Mouse (Mus musculus) forebrain, embryonic 14.5 days (tissue): ENCODE data around the gene Ccl11. TPM values are rescaled to one million over a fixed set of nuclear protein-coding genes. Genes with fewer than 3 reads are reported as not detected.

Source experiments
- ATAC-seq: fragments of 200-750 bp; cut with Nextera tagmentation; 2 replicates; pipeline ENCODE4 v1.8.0; 2017; ENCODE audit warnings: mild to moderate bottlenecking, moderate library complexity
- DNase-seq: peaks from one replicate; pipeline ENCODE4 v3.0.0-alpha.2; 2015; ENCODE audit warnings: low spot score
- H3K27ac ChIP-seq: fragments of 300-500 bp; sonication (generic); 2 replicates; pipeline ENCODE4 v1.5.1; 2014; ENCODE audit warnings: low read depth, mild to moderate bottlenecking, control low read depth, low read length, moderate library complexity
- H3K27me3 ChIP-seq: fragments of 300-500 bp; sonication (generic); replicated peaks from 2 replicates; pipeline ENCODE4 v1.6.1; 2014; ENCODE audit warnings: low read length, control low read depth, mixed read lengths; ENCODE audit not compliant: control insufficient read depth, insufficient read depth
- H3K36me3 ChIP-seq: fragments of 300-500 bp; sonication (generic); 2 replicates; pipeline ENCODE4 v1.6.1; 2014; ENCODE audit warnings: low read length, control low read depth; ENCODE audit not compliant: control insufficient read depth, insufficient read depth
- H3K4me1 ChIP-seq: fragments of 300-500 bp; sonication (generic); 2 replicates; pipeline ENCODE4 v1.6.1; 2014; ENCODE audit warnings: antibody characterized with exemption, low read length, control low read depth; ENCODE audit not compliant: control insufficient read depth, insufficient read depth
- H3K4me2 ChIP-seq: fragments of 300-500 bp; sonication (generic); 2 replicates; pipeline ENCODE4 v1.6.1; 2014; ENCODE audit warnings: mild to moderate bottlenecking, control low read depth, low read length
- H3K4me3 ChIP-seq: fragments of 300-500 bp; sonication (generic); 2 replicates; pipeline ENCODE4 v1.5.1; 2014; ENCODE audit warnings: low read depth, low read length, control low read depth
- H3K9ac ChIP-seq: fragments of 300-500 bp; sonication (generic); 2 replicates; pipeline ENCODE4 v1.6.1; 2014; ENCODE audit warnings: mild to moderate bottlenecking, low read length, control low read depth, moderate library complexity
- H3K9me3 ChIP-seq: fragments of 300-500 bp; sonication (generic); replicated peaks from 2 replicates; pipeline ENCODE4 v1.6.1; 2016; ENCODE audit warnings: low read length, control low read depth, mixed read lengths; ENCODE audit not compliant: control insufficient read depth
- WGBS: fragments of 180-500 bp; shearing (Covaris S2); extraction: QIAGEN DNeasy Blood & Tissue Kit; methylation state at CpG from one replicate; pipeline ENCODE4 v1.1.7; 2014; 5-methylcytosine and 5-hydroxymethylcytosine counted together
- polyA plus RNA-seq: library from polyadenylated mRNA; unstranded; fragments of >200 nt; fragmentation: Nextera tagmentation; extraction: Ambion mirVana; gene quantifications from 2 replicates; pipeline ENCODE4 v1.2.1, GENCODE M21; 2014

The Ccl11 gene
- not detected in 2 replicates for polyA plus RNA-seq

DNA sequence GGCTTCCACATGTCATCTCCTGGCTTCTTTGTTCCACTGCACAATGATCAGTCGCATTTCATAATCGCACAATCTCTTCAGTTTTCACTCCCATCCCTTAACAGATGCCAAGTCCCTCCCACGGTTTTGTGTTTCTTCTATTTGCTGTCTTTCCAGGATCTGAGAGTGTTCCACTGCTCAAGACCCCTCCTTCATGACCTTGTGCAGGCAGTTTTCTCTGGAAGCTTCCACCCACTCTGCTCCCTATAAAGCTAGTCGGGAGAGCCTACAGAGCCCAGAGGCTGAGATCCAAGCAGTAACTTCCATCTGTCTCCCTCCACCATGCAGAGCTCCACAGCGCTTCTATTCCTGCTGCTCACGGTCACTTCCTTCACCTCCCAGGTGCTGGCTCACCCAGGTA, at the start of gene Ccl11:
TSS of gene Ccl11 (plus strand) at position 178 of the 400 bp plus-strand sequence.
- H3K4me3 ChIP-seq, result no peak within 1 kb of the TSS
- H3K36me3 ChIP-seq, result no peaks in the 10 kb centered on the region
- DNase-seq (no peak), ATAC-seq (no peak)
- H3K4me2 ChIP-seq, result no peak within 1 kb of the TSS
- no peaks in the 10 kb centered on the region for H3K4me1 ChIP-seq
- no peak within 1 kb of the TSS for H3K9ac ChIP-seq
- whole genome bisulfite sequencing, result 79% methylated on average over 6 of the region's 6 CpGs
- H3K27me3 ChIP-seq, result no peaks in the 10 kb centered on the region
- no peak within 1 kb of the TSS for H3K27ac ChIP-seq
- no peaks in the 10 kb centered on the region for H3K9me3 ChIP-seq

DNA sequence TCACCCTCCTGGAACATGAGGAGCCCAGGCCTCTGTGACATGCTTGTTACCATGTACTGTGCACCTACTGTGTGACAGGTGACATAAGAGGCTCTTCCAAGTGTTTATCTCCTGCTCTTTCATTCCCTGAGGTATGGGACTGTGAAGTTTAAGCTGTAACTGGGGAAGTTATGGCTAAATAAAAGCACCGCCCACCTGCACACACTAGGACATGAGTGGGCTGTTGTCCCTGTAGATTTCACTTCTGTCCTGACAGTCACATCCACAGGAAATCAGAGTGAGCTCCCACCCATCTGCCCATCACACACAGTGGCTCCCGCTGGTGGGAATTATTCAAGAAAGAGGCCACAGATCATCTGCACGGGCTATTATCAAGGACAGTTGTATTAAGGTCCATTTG, 47.5 kb upstream of the Ccl11 start:
- Histone ChIP-seq H3K27ac (no peak overlapping the region), H3K9me3 (no peaks in the 10 kb centered on the region), H3K4me3 (no peak overlapping the region), H3K9ac (no peak overlapping the region), H3K4me1 (0 out of 2 replicates have a peak, but pooled peaks cover 3% of the 10 kb centered on the region), H3K4me2 (no peak overlapping the region), H3K36me3 (no peaks in the 10 kb centered on the region), H3K27me3 (no peaks in the 10 kb centered on the region)
- 90% methylated on average over 3 of the region's 3 CpGs for WGBS
- DNase-seq, result no peak
- no peak for ATAC-seq

DNA sequence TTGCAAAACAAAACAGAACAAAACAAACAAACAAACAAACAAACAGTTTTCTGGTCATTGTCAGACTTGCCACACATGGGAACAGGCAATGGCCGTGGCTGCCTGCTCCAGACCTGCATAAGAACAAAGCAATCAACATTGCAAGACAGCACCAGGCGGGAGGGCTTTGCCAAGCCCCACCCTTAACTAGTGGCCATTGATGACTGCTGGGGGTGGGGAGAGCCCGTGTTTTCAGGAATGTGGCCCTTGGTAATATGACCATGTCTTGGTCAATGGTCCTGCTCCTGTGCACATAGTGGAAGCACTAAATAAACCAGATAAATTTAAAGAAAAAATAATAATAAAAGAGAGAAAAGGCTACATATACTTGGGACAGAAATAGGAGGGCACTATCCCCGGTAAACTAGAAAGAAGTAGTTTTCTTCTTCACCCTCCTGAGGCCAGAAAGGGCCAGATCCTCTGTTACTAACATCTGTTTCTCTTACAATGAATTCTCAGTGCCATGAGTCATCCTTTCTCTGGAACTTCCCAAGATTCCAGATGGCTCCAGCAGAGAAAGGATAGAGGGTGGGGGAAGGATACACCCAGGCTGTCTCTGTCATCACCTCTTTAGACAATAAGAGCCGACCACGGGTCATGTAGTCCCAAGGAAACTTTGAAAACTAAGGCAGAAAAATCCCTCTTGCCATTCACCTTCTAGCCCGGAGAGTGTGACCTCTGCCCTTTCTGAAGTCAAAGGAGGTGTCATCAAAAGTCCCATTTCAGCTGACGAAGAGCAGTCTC, 46.0 kb upstream of the Ccl11 start:
- ATAC-seq (no peak), DNase-seq (no peak)
- H3K27ac ChIP-seq, result no peak overlapping the region
- H3K27me3 ChIP-seq, result no peaks in the 10 kb centered on the region
- no peak overlapping the region for H3K9ac ChIP-seq
- H3K36me3 ChIP-seq, result no peaks in the 10 kb centered on the region
- H3K4me1 ChIP-seq, result 0 out of 2 replicates have a peak, but pooled peaks cover 3% of the 10 kb centered on the region
- no peak overlapping the region for H3K4me3 ChIP-seq
- no peak overlapping the region for H3K4me2 ChIP-seq
- H3K9me3 ChIP-seq, result no peaks in the 10 kb centered on the region
- WGBS, result 74% methylated on average over 8 of the region's 8 CpGs

DNA sequence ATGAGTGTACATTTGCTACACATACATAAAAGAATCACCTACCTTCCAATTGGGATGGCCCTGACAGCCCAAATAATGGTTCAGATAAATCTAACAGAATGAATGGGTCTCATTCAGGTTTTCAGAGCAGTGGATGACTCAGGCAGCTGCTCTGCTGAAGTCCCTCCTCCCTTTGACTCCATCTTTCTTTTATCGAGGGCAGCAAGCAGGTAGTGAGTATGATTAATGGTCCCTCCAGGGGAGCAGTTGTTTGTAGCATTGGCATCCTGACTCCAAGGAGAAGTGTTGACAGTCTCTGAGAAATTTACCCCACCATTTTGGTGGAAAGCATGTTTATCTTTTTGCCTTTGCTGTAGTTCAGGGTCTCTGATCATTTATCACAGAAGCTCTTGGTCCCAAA, 43.9 kb upstream of the Ccl11 start:
- Histone ChIP-seq H3K9ac (no peak overlapping the region), H3K36me3 (no peaks in the 10 kb centered on the region), H3K27ac (no peak overlapping the region), H3K9me3 (no peaks in the 10 kb centered on the region), H3K27me3 (no peaks in the 10 kb centered on the region), H3K4me1 (no peaks in the 10 kb centered on the region), H3K4me2 (no peak overlapping the region), H3K4me3 (no peak overlapping the region)
- DNase-seq (no peak), ATAC-seq (no peak)
- WGBS, result 74% methylated on average over 1 of the region's 1 CpGs

DNA sequence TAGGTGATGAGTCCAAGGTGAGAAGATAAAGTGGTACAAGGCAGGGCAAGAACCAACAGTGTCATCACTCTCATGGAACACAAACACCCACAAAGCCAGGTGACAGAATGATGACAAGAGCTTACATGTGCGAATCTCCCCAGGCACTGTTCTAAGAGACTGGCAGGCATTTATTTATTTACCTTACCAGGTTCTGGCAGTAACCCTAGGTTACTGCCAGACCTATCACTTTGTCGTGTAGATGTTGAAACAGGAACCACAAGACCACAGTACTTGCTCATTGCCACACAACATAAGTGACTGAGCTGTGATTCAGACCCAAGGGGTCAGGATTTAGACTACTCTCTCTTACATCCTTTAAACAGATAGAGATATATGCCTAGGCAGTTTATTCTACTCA, 42.6 kb upstream of the Ccl11 start:
- 82% methylated on average over 2 of the region's 2 CpGs for WGBS
- Histone ChIP-seq H3K4me2 (no peak overlapping the region), H3K36me3 (no peaks in the 10 kb centered on the region), H3K9me3 (no peaks in the 10 kb centered on the region), H3K27ac (no peak overlapping the region), H3K4me3 (no peak overlapping the region), H3K9ac (no peak overlapping the region), H3K4me1 (no peaks in the 10 kb centered on the region), H3K27me3 (no peaks in the 10 kb centered on the region)
- DNase-seq (no peak), ATAC-seq (no peak)

DNA sequence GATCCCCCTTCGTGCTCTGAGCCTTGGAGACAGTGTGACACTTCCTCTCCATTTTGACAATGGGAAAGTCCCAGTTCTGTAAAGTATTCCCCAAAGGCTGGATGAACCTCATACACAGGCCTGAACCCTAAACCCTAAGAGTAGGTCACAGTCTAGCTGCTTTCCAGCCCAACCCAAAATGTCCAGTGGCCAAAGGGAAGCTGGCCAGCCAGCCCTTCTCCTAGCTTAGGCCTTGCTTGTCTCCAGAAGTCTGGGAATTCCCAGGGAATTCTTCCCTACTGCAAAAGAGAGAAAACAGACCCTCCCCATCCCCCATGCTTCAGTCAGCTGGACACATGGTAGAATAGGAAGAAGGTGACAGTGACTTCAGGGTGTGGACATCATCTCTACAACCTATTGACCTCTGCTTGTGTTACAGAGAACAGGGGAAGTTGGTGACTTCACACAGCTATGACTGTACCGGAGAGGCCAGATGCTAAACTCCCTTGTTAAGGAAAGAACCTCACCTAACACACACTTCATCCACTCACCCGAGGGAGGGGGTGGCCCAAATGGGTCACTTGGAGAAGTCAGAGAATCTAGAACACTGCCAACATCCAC, 41.3 kb upstream of the Ccl11 start:
- H3K36me3 ChIP-seq, result no peaks in the 10 kb centered on the region

DNA sequence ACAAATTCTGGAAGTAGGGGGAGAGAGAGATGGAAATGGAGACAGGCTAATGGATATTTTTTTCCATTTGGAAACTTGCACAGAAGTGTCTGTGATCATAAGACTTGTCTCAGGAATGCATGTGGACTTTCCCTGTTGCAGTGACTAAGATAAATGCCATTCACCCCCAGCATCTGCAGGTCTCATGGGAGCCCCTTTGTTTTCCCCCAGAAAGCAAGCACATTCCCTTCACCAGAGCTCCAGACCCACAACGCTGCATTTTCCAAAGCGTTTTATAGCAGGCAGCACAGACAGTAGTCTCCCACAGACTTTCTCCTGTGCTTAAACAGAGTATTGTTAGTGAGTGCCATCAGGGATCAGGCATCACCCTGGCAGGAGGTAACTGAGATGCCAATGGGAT, 38.2 kb upstream of the Ccl11 start:
- ATAC-seq, result no peak
- H3K9me3 ChIP-seq, result no peaks in the 10 kb centered on the region
- H3K4me3 ChIP-seq, result no peak overlapping the region
- no peak for DNase-seq
- H3K9ac ChIP-seq, result no peak overlapping the region
- H3K4me2 ChIP-seq, result no peak overlapping the region
- 61% methylated on average over 2 of the region's 2 CpGs for WGBS
- H3K36me3 ChIP-seq, result no peaks in the 10 kb centered on the region
- H3K27me3 ChIP-seq, result no peaks in the 10 kb centered on the region
- no peaks in the 10 kb centered on the region for H3K4me1 ChIP-seq
- no peak overlapping the region for H3K27ac ChIP-seq

More for the DNA sequence above, 41.3 kb upstream of the Ccl11 start:
- no peaks in the 10 kb centered on the region for H3K27me3 ChIP-seq
- no peak overlapping the region for H3K9ac ChIP-seq
- no peak overlapping the region for H3K27ac ChIP-seq
- no peak overlapping the region for H3K4me2 ChIP-seq
- H3K4me3 ChIP-seq, result no peak overlapping the region
- H3K9me3 ChIP-seq, result no peaks in the 10 kb centered on the region
- 71% methylated on average over 3 of the region's 3 CpGs for WGBS
- H3K4me1 ChIP-seq, result no peaks in the 10 kb centered on the region
- DNase-seq (no peak), ATAC-seq (no peak)

DNA sequence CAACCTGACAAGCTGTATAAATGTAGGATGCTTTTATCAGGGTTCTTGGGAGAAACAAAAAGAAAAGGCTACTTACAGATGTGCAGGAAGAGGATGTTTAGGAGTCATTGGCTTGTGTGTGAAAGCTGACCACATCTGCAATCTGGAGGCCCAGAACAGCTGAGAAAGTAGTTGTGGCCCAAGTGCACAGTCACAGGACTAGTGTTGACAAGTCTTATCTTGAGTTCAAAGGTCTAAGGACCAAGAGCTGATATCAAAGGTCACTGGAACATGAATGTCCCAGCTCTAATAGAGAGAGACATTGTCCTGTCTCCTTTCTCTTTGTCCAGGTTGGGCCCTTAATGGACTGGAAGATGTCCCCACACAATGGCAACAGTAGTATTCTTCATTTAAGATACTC, 37.8 kb upstream of the Ccl11 start:
- H3K27me3 ChIP-seq, result no peaks in the 10 kb centered on the region
- H3K4me3 ChIP-seq, result no peak overlapping the region
- no peaks in the 10 kb centered on the region for H3K4me1 ChIP-seq
- H3K27ac ChIP-seq, result no peak overlapping the region
- ATAC-seq (no peak), DNase-seq (no peak)
- no peaks in the 10 kb centered on the region for H3K9me3 ChIP-seq
- H3K9ac ChIP-seq, result no peak overlapping the region
- H3K4me2 ChIP-seq, result no peak overlapping the region
- no peaks in the 10 kb centered on the region for H3K36me3 ChIP-seq

DNA sequence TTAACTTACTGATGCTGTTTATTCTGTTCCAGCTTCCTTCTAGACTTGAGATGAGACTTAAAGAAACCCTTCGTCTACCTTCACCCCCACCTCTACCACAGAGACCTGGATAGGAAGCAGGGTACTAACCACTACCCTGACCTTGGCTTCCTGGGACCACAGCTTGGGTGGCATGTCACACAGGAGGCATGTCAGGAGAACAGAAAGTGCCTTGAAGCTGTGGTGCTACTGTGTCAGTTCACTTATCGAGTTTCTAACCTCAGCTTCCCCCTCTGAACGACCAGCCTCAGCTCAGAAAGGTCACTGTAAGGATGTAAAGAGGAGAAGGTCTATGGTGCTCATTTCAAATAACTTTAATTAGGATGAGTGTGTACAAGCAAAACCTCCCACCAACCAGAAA, 36.2 kb upstream of the Ccl11 start:
- H3K4me1 ChIP-seq, result no peaks in the 10 kb centered on the region
- no peak overlapping the region for H3K4me3 ChIP-seq
- H3K27ac ChIP-seq, result no peak overlapping the region
- 84% methylated on average over 3 of the region's 3 CpGs for WGBS
- no peak for ATAC-seq
- H3K36me3 ChIP-seq, result no peaks in the 10 kb centered on the region
- no peak overlapping the region for H3K9ac ChIP-seq
- no peaks in the 10 kb centered on the region for H3K27me3 ChIP-seq
- no peak overlapping the region for H3K4me2 ChIP-seq
- no peaks in the 10 kb centered on the region for H3K9me3 ChIP-seq
- no peak for DNase-seq
